8 mouse cellular contexts compared by ENCODE assay signal in the genomic region with DNA sequence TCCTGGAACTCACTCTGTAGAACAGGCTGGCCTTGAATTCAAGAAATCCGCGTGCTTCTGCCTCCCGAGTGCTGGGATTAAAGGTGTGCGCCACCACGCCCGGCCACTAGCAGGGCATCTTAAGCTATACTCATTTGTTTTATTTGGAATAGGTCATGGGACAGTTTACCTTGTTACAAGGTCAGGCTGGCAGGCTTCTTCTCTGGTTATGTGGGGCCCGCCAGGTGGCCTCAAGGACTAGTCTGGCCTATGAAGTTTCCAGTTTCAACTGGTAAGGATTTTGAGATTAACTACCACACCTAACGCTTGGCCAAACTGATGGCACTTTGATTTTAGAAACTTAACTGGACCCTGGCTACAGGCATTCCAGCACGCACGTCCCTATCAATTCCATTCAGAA. TPM values are rescaled to one million over a fixed set of nuclear protein-coding genes. Genes with fewer than 3 reads are reported as not detected.
DNase-seq lines count a peak whose midpoint lies in the region; ATAC-seq lines count a peak whose summit lies in the region.

No protein-coding gene starts in this region.

- DNase-seq in lung, postnatal 4 days: no peak
- DNase-seq in embryonic facial prominence, embryonic 11.5 days (ENCODE audit: low spot score): no peak
- DNase-seq in ovary, postnatal 10 days (ENCODE audit: low spot score): no peak
- no peak for DNase-seq in urinary bladder, postnatal 4 days (ENCODE audit: low spot score in 2 of 2)
- no peak for DNase-seq in cerebellum, postnatal 4 days (ENCODE audit: low spot score in 2 of 2)

- H3K4me1 ChIP-seq in lung, embryonic 15.5 days: peaks cover 29% of the 10 kb centered on the region
- no peaks in the 10 kb centered on the region for H3K4me1 ChIP-seq in embryonic facial prominence, embryonic 11.5 days (ENCODE audit: control insufficient read depth, insufficient read depth, low read length)
- H3K4me1 ChIP-seq in intestine, embryonic 15.5 days (replicated peaks): peaks cover 8% of the 10 kb centered on the region; the same call in 1 of the 2 replicates
- H3K4me1 ChIP-seq in midbrain, embryonic 15.5 days: peaks cover 36% of the 10 kb centered on the region

- peak overlapping the region; percentile 91 for H3K27ac ChIP-seq in lung, embryonic 15.5 days
- 0 out of 2 replicates have a peak overlapping the region, but pooled peaks have one; percentile 38 for H3K27ac ChIP-seq in embryonic facial prominence, embryonic 11.5 days (replicated peaks; ENCODE audit: low read depth, low read length)
- peak overlapping the region; percentile 90 for H3K27ac ChIP-seq in intestine, embryonic 15.5 days
- peak overlapping the region; percentile 98 for H3K27ac ChIP-seq in midbrain, embryonic 15.5 days

- peak overlapping the region; percentile 60 for H3K9ac ChIP-seq in lung, embryonic 15.5 days
- peak overlapping the region; percentile 78 for H3K9ac ChIP-seq in embryonic facial prominence, embryonic 11.5 days (replicated peaks; ENCODE audit: low read length)
- H3K9ac ChIP-seq in intestine, embryonic 15.5 days: peak overlapping the region; percentile 66
- H3K9ac ChIP-seq in midbrain, embryonic 15.5 days: peak overlapping the region; percentile 76

- H3K9me3 ChIP-seq in lung, embryonic 15.5 days: no peaks in the 10 kb centered on the region
- H3K9me3 ChIP-seq in embryonic facial prominence, embryonic 11.5 days (replicated peaks; ENCODE audit: control insufficient read depth, low read length): no peaks in the 10 kb centered on the region
- H3K9me3 ChIP-seq in intestine, embryonic 15.5 days: no peaks in the 10 kb centered on the region
- H3K9me3 ChIP-seq in midbrain, embryonic 15.5 days: no peaks in the 10 kb centered on the region

- no peaks in the 10 kb centered on the region for H3K27me3 ChIP-seq in lung, embryonic 15.5 days
- H3K27me3 ChIP-seq in embryonic facial prominence, embryonic 11.5 days (ENCODE audit: control insufficient read depth, insufficient read depth, low read length): no peaks in the 10 kb centered on the region
- H3K27me3 ChIP-seq in intestine, embryonic 15.5 days (replicated peaks): no peaks in the 10 kb centered on the region
- H3K27me3 ChIP-seq in midbrain, embryonic 15.5 days (replicated peaks): no peaks in the 10 kb centered on the region; the same call in 1 of the 2 replicates

- H3K36me3 ChIP-seq in lung, embryonic 15.5 days: 0 out of 2 replicates have a peak, but pooled peaks cover 3% of the 10 kb centered on the region
- H3K36me3 ChIP-seq in embryonic facial prominence, embryonic 11.5 days (replicated peaks; ENCODE audit: control insufficient read depth, insufficient read depth, low read depth, low read length): no peaks in the 10 kb centered on the region
- no peaks in the 10 kb centered on the region for H3K36me3 ChIP-seq in intestine, embryonic 15.5 days
- H3K36me3 ChIP-seq in midbrain, embryonic 15.5 days (replicated peaks): no peaks in the 10 kb centered on the region

- ATAC-seq in lung, embryonic 15.5 days (ENCODE audit: borderline replicate concordance, extremely low read depth, low FRiP score, low TSS enrichment): no peak; the same call in 1 of the 2 replicates
- ATAC-seq in embryonic facial prominence, embryonic 11.5 days (replicated peaks; ENCODE audit: insufficient number of reproducible peaks, low FRiP score, low TSS enrichment, low read depth): no peak
- peak; percentile 47 for ATAC-seq in intestine, embryonic 15.5 days
- ATAC-seq in midbrain, embryonic 15.5 days (replicated peaks): peak; percentile 35

- H3K4me3 ChIP-seq in lung, embryonic 15.5 days: peak overlapping the region; percentile 79
- peak overlapping the region; percentile 84 for H3K4me3 ChIP-seq in embryonic facial prominence, embryonic 11.5 days (ENCODE audit: low read depth, low read length)
- H3K4me3 ChIP-seq in intestine, embryonic 15.5 days (replicated peaks): peak overlapping the region; percentile 80
- peak overlapping the region; percentile 97 for H3K4me3 ChIP-seq in midbrain, embryonic 15.5 days

- H3K4me2 ChIP-seq in lung, embryonic 15.5 days: peak overlapping the region; percentile 73
- peak overlapping the region; percentile 61 for H3K4me2 ChIP-seq in embryonic facial prominence, embryonic 11.5 days (ENCODE audit: low read depth, low read length)
- H3K4me2 ChIP-seq in intestine, embryonic 15.5 days (replicated peaks): peak overlapping the region; percentile 65
- H3K4me2 ChIP-seq in midbrain, embryonic 15.5 days: peak overlapping the region; percentile 68

- WGBS in lung, embryonic 15.5 days: 10% methylated on average over 10 of the region's 10 CpGs
- 24% methylated on average over 10 of the region's 10 CpGs for WGBS in embryonic facial prominence, embryonic 11.5 days
- 16% methylated on average over 10 of the region's 10 CpGs for WGBS in intestine, embryonic 15.5 days
- WGBS in midbrain, embryonic 15.5 days: 16% methylated on average over 10 of the region's 10 CpGs

RNA-seq across cellular contexts. Expression of a gene that starts 0.4 kb away (rescaled TPM):
- polyA plus RNA-seq in lung, embryonic 15.5 days (2015; fragmentation: Nextera tagmentation; extraction: Ambion mirVana): 12.2 and 15.0 TPM in 2 replicates
- polyA plus RNA-seq in embryonic facial prominence, embryonic 11.5 days (2014; fragmentation: Nextera tagmentation; extraction: Ambion mirVana): 12.8 and 15.0 TPM in 2 replicates
- 9.5 and 12.8 TPM in 2 replicates for polyA plus RNA-seq in intestine, embryonic 15.5 days (2015; fragmentation: Nextera tagmentation; extraction: Ambion mirVana)
- polyA plus RNA-seq in midbrain, embryonic 15.5 days (2015; fragmentation: Nextera tagmentation; extraction: Ambion mirVana): 16.5 and 18.3 TPM in 2 replicates

RNA-seq across cellular contexts. Expression of a gene that starts 5.3 kb away (rescaled TPM):
- polyA plus RNA-seq in lung, embryonic 15.5 days (2015; fragmentation: Nextera tagmentation; extraction: Ambion mirVana): 33.3 and 33.5 TPM in 2 replicates
- polyA plus RNA-seq in embryonic facial prominence, embryonic 11.5 days (2014; fragmentation: Nextera tagmentation; extraction: Ambion mirVana): 55.5 and 68.2 TPM in 2 replicates
- polyA plus RNA-seq in intestine, embryonic 15.5 days (2015; fragmentation: Nextera tagmentation; extraction: Ambion mirVana): 22.5 and 23.9 TPM in 2 replicates
- 31.0 and 36.1 TPM in 2 replicates for polyA plus RNA-seq in midbrain, embryonic 15.5 days (2015; fragmentation: Nextera tagmentation; extraction: Ambion mirVana)

Comparison
In these comparisons a context has a peak if more than half of its experiments do, and no peak if none do; other contexts are left out.
1. ATAC-seq: peak in intestine, embryonic 15.5 days (single experiment) and midbrain, embryonic 15.5 days (single experiment); none in lung, embryonic 15.5 days (single experiment) and embryonic facial prominence, embryonic 11.5 days (single experiment).
2. H3K27ac ChIP-seq: peak in every context shown above with its lines; median percentile 98 in midbrain, embryonic 15.5 days; 91 in lung, embryonic 15.5 days; 90 in intestine, embryonic 15.5 days; 38 in embryonic facial prominence, embryonic 11.5 days.
3. Peak in every context shown above with its lines, with median percentiles within 50 percentile points of each other: H3K4me2 ChIP-seq, H3K4me3 ChIP-seq and H3K9ac ChIP-seq.